Mouse (Mus musculus) CH12.LX (cell line): ENCODE results near the gene Efhd1. TPM values are rescaled to one million over a fixed set of nuclear protein-coding genes. Genes with fewer than 3 reads are reported as not detected.

Source experiments
- DNase-seq: peaks from one replicate; pipeline ENCODE4 v3.0.0-alpha.2; 2013; ENCODE audit errors: extremely low read depth
- H3K27ac ChIP-seq: 2 replicates; pipeline ENCODE4 v1.5.1; 2012; ENCODE audit warnings: low read depth, mild to moderate bottlenecking, control low read depth, moderate library complexity; ENCODE audit not compliant: insufficient read depth
- H3K27me3 ChIP-seq: replicated peaks from 2 replicates; pipeline ENCODE3; 2012; ENCODE audit warnings: inconsistent platforms
- H3K36me3 ChIP-seq, 2 experiments: replicated peaks in 1 of 2; 2 replicates each; pipeline versions ENCODE3 to v1.6.1; 2012; ENCODE audit warnings: inconsistent platforms in 1 of 2, low read length in 1 of 2, mild to moderate bottlenecking in 1 of 2, mixed read lengths in 1 of 2, moderate library complexity in 1 of 2; ENCODE audit not compliant: control insufficient read depth in 1 of 2, insufficient read depth in 1 of 2
- H3K4me1 ChIP-seq, 2 experiments: 2 replicates each; pipeline ENCODE4 v1.6.1; 2012; ENCODE audit warnings: inconsistent platforms in 1 of 2, moderate library complexity in 1 of 2; ENCODE audit not compliant: insufficient read depth in 2 of 2, control insufficient read depth in 1 of 2
- H3K4me2 ChIP-seq: 2 replicates; pipeline ENCODE4 v1.6.1; 2012; ENCODE audit warnings: low read depth, mild to moderate bottlenecking, control low read depth; ENCODE audit not compliant: poor library complexity, insufficient read depth, severe bottlenecking
- H3K4me3 ChIP-seq, 3 experiments: fragments of 150-350 bp in 1 of 3; sonication (generic) in 1 of 3; replicated peaks in 1 of 3; 2 replicates each; pipeline versions ENCODE3 to v1.5.1; 2011 to 2012; ENCODE audit warnings: low read depth in 2 of 3, low read length in 2 of 3, mild to moderate bottlenecking in 2 of 3, moderate library complexity in 2 of 3, control low read depth in 1 of 3, improper control_type of control experiment in 1 of 3, inconsistent platforms in 1 of 3, mixed read lengths in 1 of 3; ENCODE audit not compliant: poor library complexity in 1 of 3
- H3K79me2 ChIP-seq: replicated peaks from 2 replicates; pipeline ENCODE4 v1.6.1; 2012; ENCODE audit warnings: mild to moderate bottlenecking, moderate library complexity; ENCODE audit not compliant: control insufficient read depth, poor library complexity, insufficient read depth, severe bottlenecking; ENCODE audit errors: extremely low read depth
- H3K9ac ChIP-seq: 2 replicates; pipeline ENCODE4 v1.6.1; 2012; ENCODE audit warnings: low read depth, mild to moderate bottlenecking, control low read depth, moderate library complexity; ENCODE audit not compliant: insufficient read depth
- H3K9me3 ChIP-seq: replicated peaks from 2 replicates; pipeline ENCODE3; 2012; ENCODE audit warnings: low read length, inconsistent platforms, mixed read lengths
- CHD1 ChIP-seq: IDR thresholded peaks from 2 replicates; pipeline ENCODE4 v1.6.1; 2012; ENCODE audit warnings: low read depth, low read length, improper control_type of control experiment, inconsistent platforms
- E2F4 ChIP-seq: IDR thresholded peaks from 2 replicates; pipeline ENCODE4 v1.6.1; 2011; ENCODE audit warnings: low read depth, low read length, improper control_type of control experiment; ENCODE audit not compliant: insufficient replicate concordance
- EP300 ChIP-seq: IDR thresholded peaks from 2 replicates; pipeline ENCODE4 v1.6.1; 2011; ENCODE audit warnings: low read length, improper control_type of control experiment
- ETS1 ChIP-seq: conservative IDR thresholded peaks from 2 replicates; pipeline ENCODE4 v1.6.1; 2012; ENCODE audit warnings: low read depth, mild to moderate bottlenecking, inconsistent platforms, low read length, improper control_type of control experiment, moderate library complexity
- HCFC1 ChIP-seq: IDR thresholded peaks from 2 replicates; pipeline ENCODE4 v1.6.1; 2012; ENCODE audit warnings: low read depth, mild to moderate bottlenecking, inconsistent platforms, low read length, improper control_type of control experiment
- IRF4 ChIP-seq: IDR thresholded peaks from 2 replicates; pipeline ENCODE4 v1.6.1; 2014; ENCODE audit warnings: low read depth, mild to moderate bottlenecking, inconsistent platforms, low read length, improper control_type of control experiment
- JUN ChIP-seq: IDR thresholded peaks from 2 replicates; pipeline ENCODE4 v1.6.1; 2011; ENCODE audit warnings: low read depth, mild to moderate bottlenecking, low read length, improper control_type of control experiment, moderate library complexity; ENCODE audit not compliant: insufficient read depth
- MAFK ChIP-seq: IDR thresholded peaks from 2 replicates; pipeline ENCODE4 v1.6.1; 2011; ENCODE audit warnings: low read length, improper control_type of control experiment; ENCODE audit not compliant: insufficient replicate concordance
- MAX ChIP-seq: IDR thresholded peaks from 2 replicates; pipeline ENCODE4 v1.6.1; 2011; ENCODE audit warnings: low read length, improper control_type of control experiment
- MAZ ChIP-seq: IDR thresholded peaks from 2 replicates; pipeline ENCODE4 v1.6.1; 2012; ENCODE audit warnings: low read depth, mild to moderate bottlenecking, inconsistent platforms, low read length, improper control_type of control experiment, moderate library complexity
- MEF2A ChIP-seq: IDR thresholded peaks from 2 replicates; pipeline ENCODE4 v1.6.1; 2014; ENCODE audit warnings: low read depth, mild to moderate bottlenecking, inconsistent platforms, low read length, improper control_type of control experiment, borderline replicate concordance
- NELFE ChIP-seq: IDR thresholded peaks from 2 replicates; pipeline ENCODE4 v1.6.1; 2011; ENCODE audit warnings: low read depth, low read length, improper control_type of control experiment
- PAX5 ChIP-seq: IDR thresholded peaks from 2 replicates; pipeline ENCODE4 v1.6.1; 2012; ENCODE audit warnings: low read length, inconsistent platforms, mixed read lengths
- POLR2A ChIP-seq: IDR thresholded peaks from 2 replicates; pipeline ENCODE4 v1.6.1; 2011; ENCODE audit warnings: low read depth, mild to moderate bottlenecking, improper control_type of control experiment, low read length
- POLR2AphosphoS2 ChIP-seq: IDR thresholded peaks from 2 replicates; pipeline ENCODE4 v1.6.1; 2011; ENCODE audit warnings: low read depth, low read length, improper control_type of control experiment
- SIN3A ChIP-seq: IDR thresholded peaks from 2 replicates; pipeline ENCODE4 v1.6.1; 2012; ENCODE audit warnings: low read length, improper control_type of control experiment, inconsistent platforms
- TBP ChIP-seq: conservative IDR thresholded peaks from 2 replicates; pipeline ENCODE4 v1.6.1; 2011; ENCODE audit warnings: low read depth, low read length, improper control_type of control experiment
- UBTF ChIP-seq: IDR thresholded peaks from 2 replicates; pipeline ENCODE4 v1.6.1; 2012; ENCODE audit warnings: low read depth, mild to moderate bottlenecking, inconsistent platforms, low read length, improper control_type of control experiment, moderate library complexity
- ZKSCAN1 ChIP-seq: IDR thresholded peaks from 2 replicates; pipeline ENCODE4 v1.6.1; 2012; ENCODE audit warnings: low read depth, inconsistent platforms, low read length, improper control_type of control experiment, borderline replicate concordance
- ZMIZ1 ChIP-seq: IDR thresholded peaks from 2 replicates; pipeline ENCODE4 v1.6.1; 2012; ENCODE audit warnings: low read depth, mild to moderate bottlenecking, inconsistent platforms, low read length, improper control_type of control experiment
- ZNF384 ChIP-seq: IDR thresholded peaks from 2 replicates; pipeline ENCODE4 v1.6.1; 2012; ENCODE audit warnings: low read depth, low read length, improper control_type of control experiment, inconsistent platforms
- dilution Hi-C: fragments of 300-500 bp; cut with MboI; formaldehyde crosslinking; loops from 2 replicates; pipeline ENCODE4 v1.14.3; 2020; ENCODE audit warnings: low sequenced_read_pairs; ENCODE audit not compliant: extremely low pct_unique_long_range_greater_than_20kb, extremely low pct_ligation_motif_present
- in situ Hi-C: fragments of 300-500 bp; cut with MboI; formaldehyde crosslinking; loops from 3 replicates; pipeline ENCODE4 v1.14.3; 2019; ENCODE audit warnings: low sequenced_read_pairs, low pct_ligation_motif_present, low pct_unique_long_range_greater_than_20kb, mixed read lengths
- polyA plus RNA-seq: library from polyadenylated mRNA; unstranded; fragments of >175 nt; gene quantifications from 2 replicates; pipeline ENCODE4 v1.2.1, GENCODE M21; 2012; ENCODE audit warnings: low read depth; ENCODE audit not compliant: insufficient read length
- total RNA-seq, 2 experiments: library from RNA; depleted of rRNA; stranded (reverse); fragments of 300-350 nt in 1 of 2; fragments of >200 nt in 1 of 2; gene quantifications; 2 replicates each; pipeline ENCODE4 v1.2.3; 2012 to 2014

Efhd1 gene
- total and polyA plus RNA-seq, 3 experiments = 0.12 to 1.2 (median 0.13) TPM

- H3K36me3 ChIP-seq = no peaks in the 10 kb centered on the region
- no peak overlapping the region for H3K4me2 ChIP-seq
- no peaks in the 10 kb centered on the region for H3K79me2 ChIP-seq
- no peak overlapping the region for H3K27ac ChIP-seq
- H3K4me1 ChIP-seq = peaks cover 8 to 19% of the 10 kb centered on the region in 2 experiments; a peak in 3 of 4 replicates
- no peak for DNase-seq
- dilution Hi-C loops = no loop called here
- H3K9me3 ChIP-seq = peaks cover 4% of the 10 kb centered on the region
- H3K27me3 ChIP-seq = no peaks in the 10 kb centered on the region
- no peak for TF ChIP-seq ZNF384
- no peak for TF ChIP-seq E2F4
- no peak for TF ChIP-seq EP300
- TF ChIP-seq TBP = no peak
- TF ChIP-seq ZMIZ1 = no peak
- TF ChIP-seq, all 38 proteins: peak for 0
- in situ Hi-C loops = no loop called here
- Histone ChIP-seq H3K4me3 (no peak overlapping the region), H3K9ac (no peak overlapping the region)
These were observed 11.9 kb downstream of the Efhd1 start for GRCm38 (mm10) chr1:87276056-87276455.

GRCm38 (mm10) chr1:87280281-87280680 is 16.1 kb downstream of the Efhd1 start:
- Histone ChIP-seq H3K9ac (no peak overlapping the region), H3K79me2 (no peaks in the 10 kb centered on the region), H3K4me2 (0 out of 2 replicates have a peak overlapping the region, but pooled peaks have one; percentile 2), H3K27me3 (no peaks in the 10 kb centered on the region), H3K27ac (no peak overlapping the region), H3K9me3 (peaks cover 4% of the 10 kb centered on the region), H3K4me3 (no peak overlapping the region), H3K36me3 (no peaks in the 10 kb centered on the region), H3K4me1 (peaks cover 5 to 21% of the 10 kb centered on the region in 2 experiments; a peak in 2 of 4 replicates)
- dilution Hi-C loops = no loop called here
- TF ChIP-seq ZKSCAN1 (no peak), SIN3A (no peak), ETS1 (no peak), CHD1 (no peak), NELFE (no peak), JUN (no peak), MAZ (no peak), MAX (no peak), E2F4 (no peak), POLR2A (no peak), PAX5 (no peak), HCFC1 (no peak), MEF2A (no peak), EP300 (no peak), UBTF (no peak), POLR2AphosphoS2 (no peak), MAFK (no peak), ZNF384 (no peak), IRF4 (no peak)
- peak; percentile 12 for DNase-seq
- in situ Hi-C loops = no loop called here
